Mouse (Mus musculus): ENCODE results near the gene Sun2.

GRCm38 (mm10) chr15:79749162-79749561, 6.8 kb upstream of the Sun2 start:
- TF ChIP-seq CTCF (IDR thresholded peaks at IDR 0.05; ENCODE audit: low read depth) (no peak), EP300 (optimal IDR thresholded peaks at IDR 0.05) (no peak)
